Mouse (Mus musculus) ES-E14 (cell line): Measurements from ENCODE around the gene Nolc1.

Experiments used
- CHD2 ChIP-seq: IDR thresholded peaks from 2 replicates; pipeline ENCODE4 v1.6.1; 2014; ENCODE audit warnings: mild to moderate bottlenecking, low read depth, low read length, inconsistent platforms
- HCFC1 ChIP-seq: IDR thresholded peaks from 2 replicates; pipeline ENCODE4 v1.6.1; 2012; ENCODE audit warnings: low read length, inconsistent platforms, borderline replicate concordance; ENCODE audit not compliant: insufficient read depth
- ZC3H11A ChIP-seq: IDR thresholded peaks from 2 replicates; pipeline ENCODE4 v1.6.1; 2012; ENCODE audit warnings: low read depth, mild to moderate bottlenecking, inconsistent platforms, low read length, borderline replicate concordance
- ZNF384 ChIP-seq: IDR thresholded peaks from 2 replicates; pipeline ENCODE4 v1.6.1; 2012; ENCODE audit warnings: low read depth, low read length, inconsistent platforms

GRCm38 (mm10) chr19:46078535-46078934 lies 2.9 kb downstream of the Nolc1 start:
- no peak for TF ChIP-seq ZC3H11A
- TF ChIP-seq ZNF384, result no peak
- no peak for TF ChIP-seq HCFC1
- no peak for TF ChIP-seq CHD2
